Mouse (Mus musculus): Measurements from ENCODE around the gene Rad54l2.

Rad54l2 gene

DNA sequence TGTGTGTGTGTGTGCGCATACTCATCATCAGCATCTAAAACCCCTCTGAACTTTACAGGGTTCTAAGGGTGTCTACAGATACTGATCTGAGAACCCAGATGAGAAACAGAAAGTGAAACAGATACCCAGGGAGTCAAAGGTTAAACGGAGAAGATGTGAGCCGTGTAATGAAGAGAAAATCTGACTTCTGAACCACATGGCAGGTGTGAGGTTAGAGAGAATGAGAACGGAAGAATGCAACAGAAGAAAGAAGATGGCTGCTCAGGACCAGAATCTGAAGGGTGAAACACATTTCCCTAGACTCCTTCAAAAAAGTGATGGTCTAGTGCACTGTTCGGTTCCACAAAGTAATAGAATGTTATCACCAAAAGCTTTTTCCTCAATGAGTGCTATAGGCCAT, 36.9 kb downstream of the Rad54l2 start:
- no peak for DNase-seq (ENCODE audit: low read depth, low spot score)

DNA sequence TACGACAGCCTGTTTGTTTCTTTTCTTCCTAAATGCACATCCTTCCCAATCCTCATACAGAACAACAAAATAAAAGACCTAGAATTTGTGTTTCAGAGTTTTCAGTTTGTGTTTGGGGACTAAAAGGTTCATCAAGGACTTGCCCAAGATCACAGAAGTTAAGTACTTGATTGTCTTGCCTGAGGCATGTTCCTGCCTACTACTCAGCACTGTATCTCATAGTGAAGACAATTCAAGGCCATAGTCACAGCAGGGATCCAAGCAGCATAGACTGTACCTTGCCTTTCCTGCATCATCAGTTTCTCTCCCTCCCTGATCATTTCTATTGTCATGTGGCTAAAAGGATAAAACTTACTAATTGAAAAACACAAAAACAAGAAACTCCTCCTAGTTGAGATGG, 49.0 kb downstream of the Rad54l2 start:
- DNase-seq (ENCODE audit: low read depth, low spot score), result peak; percentile 53

DNA sequence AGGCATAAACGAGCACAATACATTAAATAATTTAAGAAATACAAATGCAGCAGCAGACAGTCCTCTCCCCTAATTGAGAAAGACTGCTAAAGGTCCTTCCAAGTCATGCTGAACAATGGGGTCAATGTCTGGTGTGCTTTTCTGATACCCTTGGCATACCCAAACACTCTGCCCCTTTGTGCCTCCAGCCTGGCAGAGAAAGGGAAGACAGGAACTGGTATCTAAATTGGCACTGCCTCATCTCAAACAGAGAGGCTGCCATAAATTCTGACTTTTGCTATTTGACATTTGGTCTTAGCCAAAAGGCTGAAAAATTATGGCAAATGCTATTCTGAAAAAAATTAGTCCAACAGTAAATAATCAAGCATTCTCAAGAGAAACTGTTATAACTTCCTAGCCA, 49.9 kb downstream of the Rad54l2 start:
- DNase-seq (ENCODE audit: low read depth, low spot score), result no peak

DNA sequence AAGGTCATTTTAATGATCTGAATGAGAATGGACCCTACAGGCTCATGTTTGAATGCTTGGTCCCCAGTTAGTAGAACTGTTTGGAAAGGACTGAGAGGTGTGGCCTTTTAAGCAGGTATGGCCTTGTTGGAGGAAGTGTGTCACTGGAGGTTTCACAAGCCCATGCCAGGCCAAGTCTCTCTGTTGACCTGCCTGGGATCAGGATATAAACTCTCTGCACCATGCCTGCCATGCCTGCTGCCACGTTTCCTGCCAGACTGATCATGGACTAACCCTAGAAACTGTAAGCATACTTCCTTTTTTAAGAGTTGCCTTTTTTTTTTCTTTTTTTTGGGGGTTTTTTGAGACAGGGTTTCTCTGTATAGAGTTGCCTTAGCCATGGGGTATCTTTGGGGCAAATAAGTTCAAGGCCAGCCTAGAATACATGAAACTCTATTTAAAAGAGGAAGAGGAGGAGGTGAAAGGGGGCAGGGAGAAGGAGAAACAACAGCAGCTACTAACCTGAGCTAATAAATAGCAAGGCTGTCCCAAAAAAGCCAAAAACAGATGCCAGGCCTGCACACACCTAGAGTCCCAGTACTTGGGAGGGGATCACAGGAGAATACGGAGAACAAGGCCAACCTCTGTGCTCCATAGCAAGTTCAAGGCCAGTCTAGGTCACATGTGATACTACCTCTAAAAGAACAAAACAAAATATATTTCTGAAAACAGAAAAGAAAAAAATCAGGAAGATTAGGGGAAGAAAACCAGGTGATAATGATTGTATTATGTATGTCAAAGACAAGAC, 50.6 kb downstream of the Rad54l2 start:
- no peak for DNase-seq (ENCODE audit: low read depth, low spot score)

DNA sequence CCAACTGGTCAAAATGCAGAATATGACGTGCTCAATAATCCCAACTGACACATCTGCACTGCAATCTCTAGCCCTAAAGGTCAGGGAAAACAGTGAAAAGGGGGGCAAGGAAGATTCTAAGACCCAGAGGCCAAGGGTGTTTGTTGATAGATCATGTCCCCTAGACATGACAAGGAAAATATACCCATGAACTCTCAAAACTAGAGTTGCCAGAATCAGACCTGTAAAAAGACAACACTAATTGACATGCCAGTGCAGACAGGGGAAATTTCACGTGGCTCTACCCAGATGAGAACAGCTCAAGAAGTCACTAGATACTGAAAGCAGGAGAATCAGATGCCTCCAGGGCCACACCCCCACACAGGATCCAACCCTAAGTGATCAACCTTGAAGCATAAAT, 55.3 kb downstream of the Rad54l2 start:
- DNase-seq (ENCODE audit: low read depth, low spot score), result no peak

DNA sequence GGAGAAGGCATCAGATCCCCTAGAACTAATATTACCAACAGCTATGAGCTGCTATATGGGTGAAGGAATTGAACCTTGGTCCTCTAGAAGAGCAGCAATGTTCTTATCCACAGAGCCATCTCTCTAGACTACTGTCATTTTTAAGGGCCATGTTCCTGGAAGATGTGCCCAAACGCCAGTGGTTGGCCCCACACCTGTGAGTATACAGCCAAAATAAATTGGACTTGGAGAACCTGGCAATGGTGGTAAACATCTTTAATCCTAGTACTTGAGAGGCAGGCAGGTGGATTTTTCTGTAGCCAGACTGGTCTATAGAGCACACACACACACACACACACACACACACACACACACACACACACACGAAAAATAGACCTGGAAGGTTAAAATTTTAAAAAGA, 59.6 kb downstream of the Rad54l2 start:
- no peak for DNase-seq (ENCODE audit: low read depth, low spot score)

DNA sequence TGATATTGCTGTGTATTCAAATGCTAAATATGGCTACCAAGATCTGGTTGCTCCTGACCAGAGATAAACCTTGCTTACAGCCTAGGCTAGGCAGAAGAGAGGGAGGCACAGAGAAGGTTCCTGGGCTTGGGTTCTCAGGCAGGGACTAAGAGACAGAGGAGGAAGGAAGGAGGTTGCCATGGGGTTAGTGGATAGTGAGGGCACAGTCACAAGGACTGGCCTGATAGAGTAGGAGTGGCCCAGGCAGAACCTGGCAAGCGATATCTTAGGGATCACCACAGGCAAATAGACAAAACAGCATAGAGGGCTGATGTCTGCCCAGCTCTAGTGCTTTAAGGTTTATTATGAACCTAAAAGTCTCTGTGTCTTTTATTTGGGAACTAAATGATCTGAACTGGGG, 62.1 kb downstream of the Rad54l2 start:
- no peak for DNase-seq (ENCODE audit: low read depth, low spot score)

DNA sequence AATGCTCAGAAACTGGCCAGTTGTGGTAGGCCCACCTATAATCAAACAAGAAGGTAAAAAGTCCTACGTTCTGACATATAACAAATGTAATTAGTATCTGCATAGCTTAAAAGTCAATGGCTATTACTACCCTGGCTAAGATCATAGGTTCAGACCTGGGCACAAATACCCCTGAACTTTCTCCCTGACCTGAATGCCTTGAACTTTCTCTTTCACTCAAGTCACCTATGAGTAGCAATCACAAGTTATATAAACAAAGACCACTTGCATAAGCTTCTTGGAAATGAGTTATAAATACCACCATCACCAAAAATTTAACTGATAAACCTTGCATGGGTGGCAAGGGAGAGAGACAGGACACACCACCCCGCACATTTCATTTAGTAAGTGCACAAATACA, 63.6 kb downstream of the Rad54l2 start:
- DNase-seq (ENCODE audit: low read depth, low spot score), result no peak

DNA sequence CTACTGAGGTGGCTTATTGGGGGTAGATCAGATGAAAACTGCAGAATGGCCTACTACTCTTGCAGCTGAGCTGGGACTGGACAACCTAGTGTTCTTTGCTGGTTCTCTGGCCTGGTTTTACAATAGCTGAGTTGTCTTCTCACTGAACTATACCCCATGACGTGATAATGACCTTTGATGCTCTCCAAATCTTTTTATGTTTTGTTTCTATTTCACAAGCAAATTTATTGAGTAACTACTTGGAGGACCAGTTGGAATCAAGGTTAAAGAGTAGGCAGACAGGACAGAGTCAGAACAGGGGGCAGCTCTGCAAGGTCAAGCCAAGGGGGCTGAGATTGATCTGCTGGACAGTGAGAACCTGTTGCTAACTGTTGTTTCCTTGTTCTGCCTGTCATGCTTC, 64.1 kb downstream of the Rad54l2 start:
- DNase-seq (ENCODE audit: low read depth, low spot score), result no peak

DNA sequence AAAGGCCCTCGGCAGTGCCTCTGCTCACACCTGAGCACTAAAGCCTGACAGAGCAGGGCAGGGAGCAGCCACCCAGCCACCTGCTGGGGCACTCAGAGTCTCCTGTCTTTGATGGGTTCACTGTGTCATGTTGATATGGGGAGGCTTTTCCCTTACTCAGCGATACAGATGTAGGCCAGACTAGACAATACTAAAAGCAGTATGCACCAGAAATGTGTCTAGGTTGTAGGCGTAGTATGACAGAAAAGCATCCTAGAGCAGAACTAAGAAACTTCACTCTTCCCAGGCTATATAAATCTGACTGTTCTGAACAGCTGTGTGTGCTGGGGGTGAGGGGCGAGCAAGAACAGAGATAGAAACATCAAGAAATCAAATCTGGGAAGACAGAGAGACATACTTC, 72.3 kb downstream of the Rad54l2 start:
- DNase-seq (ENCODE audit: low read depth, low spot score), result no peak

DNA sequence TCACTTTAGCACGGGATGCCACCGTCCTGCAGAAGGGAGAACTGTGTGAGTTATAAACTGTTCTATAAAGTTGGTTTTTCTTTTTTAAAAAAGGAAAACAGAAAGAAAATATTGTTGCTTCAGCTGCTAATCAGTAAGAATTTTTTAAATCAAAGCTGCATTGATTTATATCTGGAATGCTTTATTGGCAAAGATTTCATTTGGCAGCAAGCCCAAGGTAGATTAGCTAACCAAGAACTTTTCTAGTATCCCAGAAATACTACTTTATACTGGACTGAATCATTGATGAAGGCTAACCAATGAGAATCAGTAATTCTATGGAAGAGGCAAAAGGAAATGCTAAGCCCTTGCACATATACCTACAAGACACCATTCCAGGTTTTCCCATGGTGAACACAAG, 72.8 kb downstream of the Rad54l2 start:
- DNase-seq (ENCODE audit: low read depth, low spot score), result no peak

DNA sequence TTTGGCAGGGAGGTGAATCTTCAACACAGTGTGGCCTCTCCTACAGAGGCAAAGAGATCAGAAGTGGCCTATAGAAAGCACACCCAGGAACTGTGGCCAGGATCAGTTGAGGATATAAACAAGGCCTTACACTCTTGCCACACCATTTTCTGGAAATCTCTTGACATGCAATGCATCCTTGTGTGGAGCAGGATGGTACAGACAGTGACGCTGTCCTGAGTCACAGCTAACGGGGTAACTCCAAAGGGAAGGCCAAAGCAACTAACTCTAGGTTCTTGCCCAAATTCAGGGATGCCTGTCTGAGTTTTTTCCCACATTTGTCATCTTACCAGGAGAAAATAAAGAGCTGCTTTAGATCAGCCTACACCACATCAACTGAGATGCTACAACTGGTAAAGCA, 76.5 kb downstream of the Rad54l2 start:
- DNase-seq (ENCODE audit: low read depth, low spot score), result no peak

DNA sequence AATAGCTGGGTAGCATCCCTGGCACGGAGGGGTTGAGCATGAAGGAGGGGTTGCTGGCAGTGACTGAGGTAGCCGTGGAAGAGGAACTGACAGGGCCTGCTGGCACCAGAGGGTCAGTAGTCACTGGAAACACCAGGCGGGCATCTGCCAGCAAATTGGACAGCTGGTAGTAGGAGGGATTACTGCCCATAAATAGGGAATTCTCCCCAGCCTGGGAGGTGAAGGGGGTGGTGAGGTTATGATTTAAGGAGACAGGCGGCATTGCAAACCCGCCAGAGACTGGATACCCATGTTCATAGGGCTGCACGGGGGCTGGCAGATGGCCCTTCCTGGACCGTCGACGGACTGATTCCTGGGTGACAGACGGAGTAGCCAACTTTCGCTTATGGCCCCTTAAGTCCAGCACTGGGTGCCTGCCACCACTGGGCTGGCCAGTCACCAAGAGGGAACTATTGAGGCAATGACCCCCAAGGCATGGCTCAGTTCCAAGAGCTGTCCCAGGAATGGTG, 96.0 kb downstream of the Rad54l2 start:
- DNase-seq (ENCODE audit: low read depth, low spot score), result no peak

DNA sequence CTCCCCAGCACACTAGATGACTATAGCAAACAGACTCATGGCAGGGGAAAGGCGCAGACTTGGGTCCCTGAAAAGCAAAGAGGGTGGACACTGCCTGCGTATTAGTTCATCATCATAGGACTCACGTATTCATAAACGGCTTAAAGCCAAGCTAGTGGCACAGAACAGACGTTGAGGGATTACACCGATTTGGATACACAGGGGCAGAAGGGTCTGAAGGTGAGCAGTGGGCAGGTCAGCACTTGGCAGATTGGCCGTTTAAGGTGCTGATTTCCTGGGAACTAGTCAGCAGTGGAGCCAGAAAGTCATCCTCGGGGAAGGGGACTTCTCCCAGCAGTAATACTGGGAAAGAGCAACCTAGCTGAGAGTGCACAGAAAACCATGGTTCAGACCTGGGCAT, 100.2 kb downstream of the Rad54l2 start:
- DNase-seq (ENCODE audit: low read depth, low spot score), result no peak

DNA sequence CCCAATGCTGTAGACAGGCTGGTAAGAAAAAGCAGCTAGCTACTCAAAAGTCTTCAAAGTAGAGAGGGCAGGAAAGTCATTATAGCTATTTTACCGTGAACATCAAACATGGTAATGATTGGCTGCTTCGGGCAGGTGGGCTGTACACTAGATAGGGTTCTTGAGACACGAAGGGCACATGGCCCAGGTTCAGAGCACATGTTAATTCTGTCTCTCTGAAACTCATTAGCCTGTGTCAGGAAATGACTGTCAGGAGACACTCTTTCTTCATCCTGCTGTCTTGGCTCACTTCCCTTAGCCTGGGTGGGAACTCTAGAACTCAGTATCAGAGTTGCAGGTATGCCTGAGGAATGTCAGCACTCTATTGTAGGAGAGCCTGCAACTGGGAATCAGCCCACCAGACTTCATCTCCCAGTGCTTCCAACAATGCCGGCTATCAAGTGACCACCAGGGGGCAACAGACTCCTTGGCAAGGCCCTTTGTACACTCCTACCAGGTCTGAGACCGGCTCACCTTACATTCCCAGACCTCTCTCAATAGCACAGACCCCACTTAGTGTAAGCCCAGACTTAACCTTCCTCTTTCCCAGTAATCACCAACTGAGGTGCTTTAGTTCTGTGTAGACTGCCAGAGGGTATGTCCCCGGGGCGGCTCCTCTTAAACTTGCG, 101.9 kb downstream of the Rad54l2 start:
- peak; percentile 86 for DNase-seq (ENCODE audit: low read depth, low spot score)

DNA sequence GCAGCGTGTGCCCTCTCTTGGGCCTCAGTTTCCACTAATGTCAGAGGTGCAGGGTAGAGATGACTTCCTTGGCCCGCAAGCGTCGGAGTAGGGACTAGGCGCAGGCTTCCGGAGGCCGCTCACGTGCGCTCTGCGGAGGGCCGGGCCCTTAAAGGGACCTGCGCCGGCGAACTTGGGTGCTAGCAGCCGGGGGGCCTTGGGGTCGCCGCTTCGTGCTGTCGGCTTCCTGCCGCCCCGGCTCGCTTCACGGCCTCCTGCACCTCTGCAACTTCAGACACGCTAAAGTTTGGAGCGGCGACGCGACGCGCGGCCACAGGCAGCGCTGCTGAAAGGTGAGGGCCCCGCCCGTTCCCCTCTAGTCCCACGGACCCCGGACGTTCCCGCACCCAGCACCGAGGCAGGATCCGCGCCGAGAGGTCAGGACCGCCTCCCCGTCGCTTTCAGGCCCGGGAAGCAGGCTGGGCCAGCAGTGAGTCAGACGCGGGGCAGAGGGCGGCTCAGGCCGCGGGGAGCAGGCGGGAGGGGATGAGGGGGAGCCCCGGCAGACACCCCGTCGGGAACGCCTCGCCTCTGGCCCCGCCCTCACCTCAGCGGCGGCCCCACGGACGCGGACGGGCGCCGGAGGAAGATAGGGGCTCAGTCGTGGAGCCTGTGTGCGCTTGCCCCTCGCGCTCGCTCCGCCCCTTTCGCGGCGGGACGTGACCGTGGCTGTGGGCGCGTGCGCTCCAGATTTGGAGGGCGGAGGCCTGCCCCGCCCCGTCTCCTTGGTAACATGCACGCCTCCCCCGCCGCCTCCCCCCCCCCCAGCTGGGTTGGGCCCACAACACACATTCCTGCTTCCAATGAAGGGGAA, 103.5 kb downstream of the Rad54l2 start, which contains the start of gene Tex264:
Gene Tex264 (minus strand): TSS at position 679 of the 853 bp plus-strand sequence.
- DNase-seq (ENCODE audit: low read depth, low spot score), result peak; percentile 54

DNA sequence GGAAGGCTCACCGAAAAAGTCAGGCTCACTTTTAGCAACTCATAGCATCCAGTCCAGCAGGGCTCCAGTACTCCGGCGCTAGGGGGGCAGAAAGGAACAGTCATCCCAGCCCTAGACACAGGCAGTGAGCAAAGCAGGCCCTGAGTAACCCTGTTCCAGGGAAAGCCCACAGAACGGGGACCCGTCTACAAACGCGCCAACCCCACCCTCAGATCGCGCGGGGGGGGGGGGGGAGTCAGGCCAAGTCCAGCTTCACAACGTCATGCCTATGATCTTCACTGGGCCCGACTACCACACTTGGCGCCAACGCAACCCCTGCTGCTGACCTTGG, 104.1 kb downstream of the Rad54l2 start:
- no peak for DNase-seq (ENCODE audit: low read depth, low spot score)

DNA sequence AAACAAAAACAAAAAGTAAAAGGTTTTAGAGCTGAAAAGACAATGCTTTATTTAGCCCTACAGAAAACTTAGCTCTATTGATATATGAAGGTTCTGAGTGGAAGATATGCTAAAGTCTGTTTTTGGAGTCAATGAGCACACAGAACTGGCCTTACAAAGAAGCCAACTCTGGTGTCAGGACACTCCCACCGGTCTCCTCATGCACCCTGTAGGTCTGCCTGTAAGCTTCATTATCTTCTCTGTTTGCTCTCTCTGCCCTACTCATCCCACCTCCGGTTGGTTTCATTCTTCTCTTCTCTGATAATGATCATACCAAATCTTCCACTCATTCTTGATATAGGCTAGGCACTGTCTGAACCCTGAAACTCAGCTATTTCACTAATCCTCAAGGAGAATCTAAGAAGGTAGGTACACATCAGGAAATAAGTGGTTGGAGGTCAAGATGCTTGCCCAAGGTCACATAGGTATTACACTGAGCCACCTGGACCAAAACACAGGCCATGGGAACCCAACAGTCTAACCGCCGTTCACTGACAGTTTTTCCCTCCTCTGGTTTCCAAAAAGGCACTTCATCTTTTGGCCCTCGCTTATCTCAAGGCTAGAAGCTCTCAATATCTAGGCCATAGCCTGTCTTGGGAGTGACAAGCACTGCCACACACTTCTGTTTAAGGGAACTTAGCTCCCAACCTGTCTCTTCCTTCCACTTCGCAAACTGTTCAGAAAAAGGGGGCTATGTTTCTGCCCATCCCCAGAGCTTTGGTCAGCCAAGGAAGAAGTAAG, 104.7 kb downstream of the Rad54l2 start:
- DNase-seq (ENCODE audit: low read depth, low spot score), result no peak

DNA sequence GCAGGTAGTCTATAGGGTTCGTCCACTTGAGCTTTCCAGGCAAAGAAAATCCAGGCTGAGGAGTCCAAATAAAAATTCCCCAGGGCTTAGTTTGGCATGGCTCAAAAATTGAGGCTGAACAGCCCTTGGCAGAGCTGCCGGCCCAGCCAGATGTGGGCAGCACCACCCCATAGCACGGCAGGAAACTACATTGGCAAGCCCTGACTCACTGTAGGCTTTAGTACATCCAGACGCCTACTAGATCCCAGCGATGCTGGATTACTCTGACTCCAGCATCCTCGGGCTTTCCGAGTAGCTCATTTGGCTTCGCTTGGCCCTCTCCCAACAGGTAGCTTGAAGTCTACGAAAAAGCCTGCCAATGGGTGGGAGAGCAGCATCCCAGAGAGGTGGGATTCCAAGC, 108.0 kb downstream of the Rad54l2 start:
- no peak for DNase-seq (ENCODE audit: low read depth, low spot score)

DNA sequence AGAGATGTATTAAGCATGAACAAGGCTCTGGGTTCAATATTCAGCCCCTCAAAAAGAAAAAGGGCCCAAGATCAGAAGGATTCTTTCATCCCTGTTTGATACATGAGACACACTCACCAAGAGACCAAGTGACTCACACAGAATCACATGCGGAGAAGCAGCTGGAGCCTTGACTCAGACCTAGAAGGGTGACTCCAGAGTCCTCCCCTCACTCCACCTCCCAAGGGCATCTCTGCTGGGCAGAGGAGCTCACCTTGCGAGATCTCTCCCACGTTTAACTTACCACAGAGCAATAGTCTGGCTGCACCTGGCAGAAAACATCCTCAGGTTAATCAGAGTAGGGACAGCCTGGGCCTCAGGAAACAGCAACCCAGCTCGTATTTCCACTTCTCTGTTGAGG, 110.8 kb downstream of the Rad54l2 start:
- DNase-seq (ENCODE audit: low read depth, low spot score), result no peak

DNA sequence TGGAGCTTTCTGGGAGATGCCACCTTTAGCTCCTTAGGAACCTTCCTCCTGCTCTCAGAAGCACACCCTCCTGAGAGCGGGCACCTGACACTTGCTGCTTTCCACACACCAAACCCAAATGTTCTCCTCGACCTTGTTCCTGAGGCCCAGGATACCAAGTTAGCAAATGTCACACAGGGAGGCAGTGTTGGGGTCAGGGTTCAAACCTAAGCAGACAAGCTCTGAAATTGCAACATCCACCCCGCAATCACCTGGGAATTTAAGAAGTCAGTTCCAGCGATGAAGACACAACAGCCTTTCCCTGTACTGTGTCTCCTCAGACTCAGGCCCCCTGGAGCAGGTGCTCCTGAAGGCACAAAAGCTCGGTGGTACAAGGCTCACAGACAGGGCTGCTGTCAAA, 111.3 kb downstream of the Rad54l2 start:
- DNase-seq (ENCODE audit: low read depth, low spot score), result no peak

DNA sequence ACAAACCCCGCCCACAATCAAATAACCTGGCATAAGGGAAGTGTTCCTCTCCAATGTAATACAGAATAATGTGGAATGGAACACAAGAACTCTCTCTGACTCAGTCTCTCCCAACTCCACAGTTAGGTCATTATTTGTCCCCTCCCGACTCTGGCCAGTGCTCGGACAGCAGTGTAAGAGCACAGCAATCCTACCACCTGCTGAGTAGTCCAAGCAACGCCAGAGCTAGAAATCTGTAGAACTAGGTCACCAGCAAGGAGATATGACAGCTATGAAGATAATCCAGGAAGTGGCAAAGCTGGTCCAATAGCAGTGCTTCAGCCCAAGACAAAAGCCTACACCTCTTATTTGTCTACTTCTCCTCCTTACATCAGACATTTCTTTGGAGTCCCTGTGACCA, 112.4 kb downstream of the Rad54l2 start:
- DNase-seq (ENCODE audit: low read depth, low spot score), result no peak
